Mouse (Mus musculus) lung, postnatal 25 days (tissue): ENCODE data around the gene Olfr318.
"Not testable (repeated sequence)": the region's sequence is repeated elsewhere in the genome, so short reads cannot be mapped to it uniquely, and the experiment has no call there.

Experiments
- DNase-seq: peaks from one replicate; pipeline ENCODE4 v3.0.0; 2022; ENCODE audit warnings: low spot score

Gene Olfr318

DNA sequence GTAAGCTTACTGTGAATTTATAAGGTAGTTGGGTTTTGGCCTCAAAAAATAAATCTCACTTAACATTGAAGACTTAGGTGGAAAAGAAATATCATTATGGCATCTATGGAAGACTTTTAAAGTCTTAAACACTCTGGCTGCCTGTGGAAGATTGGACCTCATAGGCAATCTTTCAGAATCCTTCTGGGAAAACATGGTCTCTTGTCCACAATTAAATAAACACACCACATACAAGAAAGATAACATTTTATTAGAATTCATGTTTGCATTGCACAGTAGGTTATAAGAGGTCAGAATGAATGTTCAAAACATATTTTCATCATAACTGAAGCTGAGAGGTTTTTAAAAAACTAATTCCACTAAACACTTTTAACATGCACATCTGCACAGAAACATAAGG is at the start of gene Olfr318:
Gene Olfr318, minus strand, starts transcription at position 101 of the 400 bp plus-strand sequence.
- DNase-seq = no peak

DNA sequence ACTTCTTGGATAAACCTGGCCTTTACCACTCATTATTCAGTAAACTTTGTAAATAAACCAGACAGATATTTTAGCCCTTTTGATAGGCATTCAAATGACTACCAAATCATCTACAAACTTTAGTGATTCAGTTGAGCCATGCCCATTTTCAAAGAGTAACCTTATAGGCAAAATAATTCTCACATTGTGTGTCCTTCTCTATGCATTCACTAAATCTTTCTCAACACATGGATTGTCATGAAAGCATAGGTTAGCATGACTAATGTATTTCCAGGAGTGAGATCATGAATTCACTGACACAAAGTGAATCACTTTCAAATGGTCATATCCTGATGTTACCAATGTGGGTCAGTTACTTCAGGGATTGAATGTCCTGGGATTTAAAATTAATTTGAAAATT is 49.1 kb upstream of the Olfr318 start, which contains the start of gene Olfr315:
Gene Olfr315, plus strand, starts transcription at position 301 of the 400 bp plus-strand sequence.
- no peak for DNase-seq

- no peak for DNase-seq
Measured at GRCm38 (mm10) chr11:58752434-58752833, 28.6 kb upstream of the Olfr318 start, which contains the start of gene Olfr316. TSS of gene Olfr316 (plus strand) at chr11:58752734.

GRCm38 (mm10) chr11:58751096-58751495 is 27.3 kb upstream of the Olfr318 start:
- not testable (repeated sequence) for DNase-seq

DNA sequence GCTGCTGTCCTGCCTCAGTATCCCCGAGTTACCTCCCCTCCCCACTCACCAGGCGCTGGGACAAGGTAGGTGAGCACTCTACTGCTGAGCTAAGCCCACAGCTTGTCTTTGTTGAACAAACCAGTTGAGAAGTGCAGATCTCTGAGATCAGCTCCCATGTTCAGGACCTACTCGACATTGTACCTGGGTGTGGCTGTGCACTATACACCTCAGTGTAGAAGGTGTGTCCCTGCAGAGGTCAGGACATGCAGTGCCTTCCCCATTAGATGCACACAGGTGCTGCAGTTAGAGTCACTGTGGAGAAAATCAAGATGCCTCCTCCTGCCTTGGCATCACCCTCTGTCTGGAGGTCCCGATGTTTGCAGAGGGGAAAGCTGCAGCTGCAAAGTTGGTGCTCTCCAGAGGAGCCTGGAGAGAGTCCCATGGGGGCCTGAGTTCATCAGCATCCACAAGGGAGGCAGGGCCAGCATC is 15.0 kb upstream of the Olfr318 start, which contains the start of gene Olfr317:
Gene Olfr317, minus strand, starts transcription at position 421 of the 471 bp plus-strand sequence.
- DNase-seq = no peak

DNA sequence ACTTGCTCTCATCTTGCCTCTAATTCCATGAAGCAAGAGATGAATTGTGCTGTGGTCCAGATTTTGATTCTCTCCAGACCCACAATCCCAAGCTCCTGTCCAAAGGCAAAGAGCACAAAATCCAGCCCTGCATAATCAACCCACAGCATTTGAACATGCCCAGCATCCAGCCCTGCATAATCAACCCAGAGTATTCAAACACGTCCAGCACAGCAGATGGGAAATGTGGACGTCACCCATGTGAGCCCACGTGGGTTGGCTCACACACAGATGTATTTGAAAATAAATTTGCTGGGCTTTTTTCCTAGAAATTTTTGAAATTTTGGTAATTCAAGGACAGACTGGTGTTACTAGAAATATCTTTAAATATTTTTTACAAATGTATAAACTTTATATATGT is 9.6 kb upstream of the Olfr318 start:
- no peak for DNase-seq

DNA sequence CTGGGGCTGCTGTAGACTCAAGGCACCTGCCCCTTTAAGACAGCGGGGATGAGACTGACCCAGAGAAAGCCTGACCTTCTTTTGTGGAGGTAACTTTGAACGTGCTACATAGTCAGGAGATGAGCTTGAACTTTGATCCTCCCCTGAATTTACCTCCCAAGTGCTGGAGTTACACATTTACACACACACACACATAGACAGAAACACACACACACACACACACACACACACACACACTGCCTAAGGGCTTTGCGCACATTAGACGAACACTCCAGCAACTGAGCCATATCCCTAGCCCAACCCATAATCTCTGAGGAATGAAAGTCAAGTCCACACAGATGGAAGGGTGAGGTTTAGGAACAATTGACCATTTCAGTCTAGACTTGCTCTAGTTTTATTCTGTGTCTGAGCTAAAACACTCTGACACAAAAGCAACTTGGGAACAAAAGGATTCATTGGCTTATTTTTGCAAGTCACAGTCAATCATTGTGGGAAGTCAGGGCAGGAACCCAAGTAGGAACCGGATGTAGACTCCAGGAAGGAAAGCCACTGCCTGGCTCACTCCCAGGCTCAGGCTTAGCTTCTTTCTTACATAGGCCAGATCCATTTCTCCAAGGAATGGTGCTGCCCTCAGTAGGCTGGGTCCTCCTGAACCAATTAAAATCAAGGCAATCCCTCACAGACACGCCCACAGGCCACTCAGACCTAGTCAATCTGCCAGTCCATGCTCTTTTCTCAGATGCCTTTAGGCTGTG is 4.3 kb upstream of the Olfr318 start:
- DNase-seq = not testable (repeated sequence)

GRCm38 (mm10) chr11:58719701-58720100 is 4.1 kb downstream of the Olfr318 start:
- no peak for DNase-seq

DNA sequence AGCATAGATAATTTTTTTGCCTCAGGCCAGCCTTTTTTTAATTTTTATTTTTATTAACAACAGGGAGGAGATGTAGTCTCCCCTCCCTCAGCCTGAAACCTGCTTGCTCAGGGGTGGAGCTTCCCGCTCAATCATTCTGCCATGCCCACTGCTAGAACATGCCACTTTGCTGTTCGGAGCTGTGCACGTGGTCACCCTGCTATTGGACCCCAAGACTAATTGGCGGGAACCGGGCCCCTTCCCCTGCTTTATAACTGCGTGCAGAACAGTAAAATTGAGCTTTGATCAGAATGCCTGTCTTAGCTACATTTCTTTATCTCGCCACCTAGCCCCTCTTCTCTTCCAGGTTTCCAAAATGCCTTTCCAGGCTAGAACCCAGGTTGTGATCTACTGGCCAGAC is 6.1 kb downstream of the Olfr318 start:
- DNase-seq = not testable (repeated sequence)

DNA sequence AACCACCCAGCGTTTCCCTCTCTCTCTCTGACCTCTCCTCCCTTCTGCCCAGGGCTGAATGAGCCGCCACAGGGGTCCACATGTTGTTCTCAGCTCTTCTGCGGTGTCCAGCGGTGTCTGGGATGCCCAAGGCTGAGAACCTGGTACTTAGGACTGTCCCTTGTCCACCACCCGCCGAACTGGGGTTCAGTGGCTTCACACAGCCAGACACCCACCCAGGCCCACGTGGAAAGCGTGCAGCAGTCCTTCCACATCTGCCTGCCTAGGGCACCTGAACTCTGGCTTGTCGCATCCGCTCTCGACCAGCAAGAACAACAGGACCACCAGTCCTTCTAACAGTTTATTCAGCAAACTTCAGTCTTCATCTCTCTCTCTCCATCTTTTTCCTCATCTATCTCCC is 14.7 kb downstream of the Olfr318 start:
- no peak for DNase-seq

DNA sequence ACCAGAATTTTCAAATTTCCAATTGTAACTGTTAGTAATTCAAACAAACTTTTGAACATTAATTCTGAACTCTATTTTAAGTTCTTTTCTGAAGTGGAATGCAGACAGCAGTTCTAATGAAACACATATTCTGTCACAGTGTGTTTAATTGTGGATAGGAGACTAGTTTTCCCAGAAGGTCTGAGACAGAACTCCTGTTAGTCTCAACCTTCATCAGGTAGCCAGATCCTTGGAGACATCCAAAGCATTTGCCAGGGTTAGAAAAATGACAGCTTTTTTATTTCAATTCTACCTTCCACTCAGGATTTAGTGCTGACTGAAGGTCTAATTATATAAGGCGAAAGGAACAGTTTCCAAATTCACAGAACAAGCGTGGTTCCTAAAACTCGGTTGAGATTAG is 25.0 kb downstream of the Olfr318 start, which contains the start of gene Olfr319:
Gene Olfr319, plus strand, starts transcription at position 301 of the 400 bp plus-strand sequence.
- DNase-seq = no peak

DNA sequence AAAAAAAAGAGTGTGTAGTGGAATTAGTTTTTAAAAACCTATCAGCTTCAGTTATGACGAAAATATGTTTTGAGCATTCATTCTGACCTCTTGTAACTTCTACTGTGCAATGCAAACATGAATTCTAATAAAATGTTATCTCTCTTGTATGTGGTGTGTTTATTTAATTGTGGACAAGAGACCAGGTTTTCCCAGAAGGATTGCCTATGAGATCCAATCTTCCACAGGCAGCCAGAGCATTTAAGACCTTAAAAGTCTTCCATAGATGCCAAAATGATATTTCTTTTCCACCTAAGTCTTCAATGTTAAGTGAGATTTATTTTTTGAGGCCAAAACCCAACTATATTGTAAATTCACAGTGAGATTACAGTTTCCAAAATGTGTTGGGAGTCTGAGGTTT is 43.0 kb downstream of the Olfr318 start, which contains the start of gene Olfr320:
Gene Olfr320, plus strand, starts transcription at position 301 of the 400 bp plus-strand sequence.
- DNase-seq = no peak

DNA sequence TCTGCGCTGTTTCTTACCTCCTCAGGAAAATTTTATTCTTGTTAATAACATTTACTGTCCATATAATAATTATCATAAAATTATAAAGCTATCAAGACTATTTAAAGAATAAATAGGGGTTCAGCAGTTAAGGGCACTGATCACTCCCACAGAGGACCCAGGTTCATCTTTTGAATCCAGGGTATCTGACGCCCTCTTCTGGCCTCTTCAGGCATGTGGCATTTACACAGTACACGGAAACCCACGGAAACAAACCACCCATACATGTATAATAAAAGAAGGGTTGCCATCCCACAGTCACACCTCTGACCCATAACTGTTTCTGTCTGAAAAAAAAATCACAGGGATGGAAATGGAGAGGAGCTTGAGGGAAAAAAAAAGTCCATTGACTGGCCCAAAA is 52.0 kb downstream of the Olfr318 start:
- no peak for DNase-seq

DNA sequence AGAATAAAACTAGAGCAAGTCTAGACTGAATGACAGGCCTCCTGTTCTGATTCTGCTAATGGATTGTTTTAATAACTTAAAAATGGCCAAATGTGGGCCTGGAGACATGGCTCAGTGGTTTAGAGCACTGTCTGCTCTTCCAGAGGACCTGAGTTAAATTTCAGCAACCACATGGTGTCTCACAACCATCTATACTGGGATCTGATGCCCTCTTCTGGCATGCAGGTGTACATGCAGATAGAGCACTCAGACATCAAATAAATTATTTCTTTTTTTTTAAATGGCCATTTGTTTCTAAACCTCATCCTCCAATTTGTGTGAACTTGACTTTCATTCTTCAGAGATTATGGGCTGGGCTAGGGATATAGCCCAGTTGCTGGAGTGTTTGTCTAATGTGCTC is 54.6 kb downstream of the Olfr318 start:
- no peak for DNase-seq
